ENCODE assay signal across 24 mouse cellular contexts in genomic region chr6:12868251-12868650, GRCm38 (mm10).
DNase-seq lines count a peak whose midpoint lies in the region; ATAC-seq and TF ChIP-seq lines count a peak whose summit lies in the region.
"Had no signal": no experiment of that assay in that cellular context is flagged by ENCODE, and none has a peak within 500 bp of the region (broad histone marks: within the 10 kb centered on the region; RNA-seq: fewer than 3 reads in every experiment).

No protein-coding gene starts in this region.

- no peak overlapping the region for H3K4me2 ChIP-seq in kidney, embryonic 14.5 days (replicated peaks; ENCODE audit: low read depth, low read length)
- H3K4me2 ChIP-seq in lung, postnatal 0 days (replicated peaks; ENCODE audit: low read depth, low read length) = no peak overlapping the region
- H3K4me2 ChIP-seq: forebrain, embryonic 13.5 days; heart, embryonic 13.5 days; hindbrain, embryonic 15.5 days had no signal

- H3K27ac ChIP-seq in kidney, embryonic 14.5 days (ENCODE audit: low read depth, low read length) = no peak overlapping the region
- H3K27ac ChIP-seq in lung, postnatal 0 days (ENCODE audit: low read length) = no peak overlapping the region
- H3K27ac ChIP-seq: embryonic facial prominence, embryonic 10.5 days; forebrain, embryonic 13.5 days; gastrocnemius, adult 2 months; heart, embryonic 13.5 days; hindbrain, embryonic 15.5 days had no signal

- TF ChIP-seq EP300 in lung, postnatal 0 days (IDR thresholded peaks at IDR 0.05) = no peak

- no peak for TF ChIP-seq CTCF in lung, postnatal 0 days (IDR thresholded peaks at IDR 0.05)
- no peak for TF ChIP-seq CTCF in lung, adult 2 months (IDR thresholded peaks at IDR 0.05; ENCODE audit: insufficient read depth, low read length)

- no peaks in the 10 kb centered on the region for H3K4me1 ChIP-seq in kidney, embryonic 14.5 days (ENCODE audit: control insufficient read depth, insufficient read depth, low read length)
- H3K4me1 ChIP-seq in lung, postnatal 0 days (ENCODE audit: insufficient read depth, low read depth, low read length) = no peaks in the 10 kb centered on the region
- H3K4me1 ChIP-seq in lung, adult 2 months (ENCODE audit: control insufficient read depth, insufficient read depth, low read length) = no peaks in the 10 kb centered on the region
- H3K4me1 ChIP-seq: embryonic facial prominence, embryonic 10.5 days; forebrain, embryonic 13.5 days; heart, embryonic 13.5 days; hindbrain, embryonic 15.5 days had no signal

- no peaks in the 10 kb centered on the region for H3K9me3 ChIP-seq in kidney, embryonic 14.5 days (ENCODE audit: control insufficient read depth, low read length)
- H3K9me3 ChIP-seq in lung, postnatal 0 days (ENCODE audit: low read length) = no peaks in the 10 kb centered on the region
- H3K9me3 ChIP-seq: embryonic facial prominence, embryonic 10.5 days; forebrain, embryonic 13.5 days; G1E; heart, embryonic 13.5 days; hindbrain, embryonic 15.5 days had no signal

- no peak for ATAC-seq in kidney, embryonic 14.5 days (ENCODE audit: low FRiP score, low TSS enrichment)
- ATAC-seq in lung, postnatal 0 days = no peak
- ATAC-seq: activated CD4-positive, CD25-positive, alpha-beta regulatory T cell, adult 4 months; CD4-positive, CD25-positive, alpha-beta regulatory T cell, adult 4 months; forebrain, embryonic 13.5 days; forebrain, postnatal 0 days had no signal

- no peaks in the 10 kb centered on the region for H3K36me3 ChIP-seq in kidney, embryonic 14.5 days (ENCODE audit: control insufficient read depth, insufficient read depth, low read length)
- no peaks in the 10 kb centered on the region for H3K36me3 ChIP-seq in lung, postnatal 0 days (ENCODE audit: insufficient read depth, low read length)
- H3K36me3 ChIP-seq: embryonic facial prominence, embryonic 10.5 days; G1E; heart, embryonic 13.5 days; hindbrain, embryonic 15.5 days had no signal

- TF ChIP-seq POLR2A in lung, adult 2 months (IDR thresholded peaks at IDR 0.05; ENCODE audit: borderline replicate concordance, extremely low read depth, low read depth, low read length) = no peak

- no peak overlapping the region for H3K9ac ChIP-seq in kidney, embryonic 14.5 days (ENCODE audit: low read depth, low read length)
- no peak overlapping the region for H3K9ac ChIP-seq in lung, postnatal 0 days (replicated peaks; ENCODE audit: low read depth)
- H3K9ac ChIP-seq: forebrain, embryonic 13.5 days; forebrain, postnatal 0 days; heart, embryonic 13.5 days; hindbrain, embryonic 15.5 days had no signal

- no peaks in the 10 kb centered on the region for H3K27me3 ChIP-seq in kidney, embryonic 14.5 days (ENCODE audit: control insufficient read depth, insufficient read depth, low read length)
- H3K27me3 ChIP-seq in lung, postnatal 0 days (replicated peaks; ENCODE audit: insufficient read depth, low read length) = no peaks in the 10 kb centered on the region
- H3K27me3 ChIP-seq: forebrain, embryonic 13.5 days; heart, embryonic 13.5 days; hindbrain, embryonic 15.5 days had no signal

- WGBS in kidney, embryonic 14.5 days = 82% methylated on average over 4 of the region's 4 CpGs
- WGBS in lung, postnatal 0 days = 48% methylated on average over 4 of the region's 4 CpGs
- 51% methylated on average over 4 of the region's 4 CpGs for WGBS in lung, adult 2 months

- DNase-seq in gastrocnemius, adult 18-20 months (ENCODE audit: low spot score) = peak; percentile 1
- no peak for DNase-seq in gastrocnemius, postnatal 4 days (ENCODE audit: low spot score in 2 of 2)
- DNase-seq in kidney, postnatal 36 days = peak; percentile 31 to 32
- DNase-seq in lung, postnatal 0 days (ENCODE audit: low spot score) = peak; percentile 45
- DNase-seq in lung, adult 2 months = no peak
- DNase-seq in layer of hippocampus, postnatal 10 days (ENCODE audit: low spot score in 2 of 2) = no peak
- DNase-seq: adrenal gland, adult 2 months; adrenal gland, postnatal 25 days; B cell, adult 2 months; cerebellum, adult 2 months; cerebellum, postnatal 10 days; forebrain, postnatal 0 days; gastrocnemius, adult 2 months; gastrocnemius, postnatal 25 days; heart, adult 11 months; heart, postnatal 36 days had no signal

- H3K4me3 ChIP-seq in kidney, embryonic 14.5 days (ENCODE audit: low read length) = no peak overlapping the region
- no peak overlapping the region for H3K4me3 ChIP-seq in lung, postnatal 0 days (ENCODE audit: low read depth, low read length)
- no peak overlapping the region for H3K4me3 ChIP-seq in lung, adult 2 months (replicated peaks; ENCODE audit: extremely low read depth, low read depth, low read length)
- H3K4me3 ChIP-seq: embryonic facial prominence, embryonic 10.5 days; forebrain, embryonic 13.5 days; gastrocnemius, adult 2 months; heart, embryonic 13.5 days; hindbrain, embryonic 15.5 days had no signal

Comparison
In these comparisons a context has a peak if more than half of its experiments do, and no peak if none do; other contexts are left out.
1. DNase-seq: peak in gastrocnemius, adult 18-20 months (single experiment), kidney, postnatal 36 days (2 of 2) and lung, postnatal 0 days (single experiment); none in gastrocnemius, postnatal 4 days (0 of 2), lung, adult 2 months (single experiment) and layer of hippocampus, postnatal 10 days (0 of 2).